Mouse (Mus musculus) embryo, embryonic 10.5 days (tissue): ENCODE measurements around the gene Sdc1.

Experiments used
- DNase-seq: peaks from one replicate; pipeline ENCODE4 v3.0.0-alpha.2; 2015; ENCODE audit warnings: low spot score

Sdc1 gene

DNA sequence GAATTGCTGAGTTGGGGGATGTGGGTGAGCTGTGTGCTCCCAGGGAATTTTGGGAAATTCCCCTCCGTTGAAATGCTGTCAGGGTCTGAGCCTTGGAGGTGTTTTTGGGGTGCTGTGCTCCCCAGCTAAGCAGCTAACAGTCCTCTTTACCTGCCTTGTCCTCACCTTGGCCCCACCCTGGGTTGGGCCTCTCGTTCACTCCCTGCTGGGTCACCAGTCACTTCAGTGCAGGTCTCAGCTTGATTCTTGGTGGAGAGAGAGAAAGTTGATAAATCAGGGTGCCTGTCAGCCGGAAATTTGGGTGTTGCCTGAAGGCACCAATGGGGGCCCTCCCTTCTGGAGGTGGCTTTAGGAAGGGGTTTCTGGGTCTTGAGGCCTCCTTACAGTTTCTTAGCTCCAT is 11.4 kb downstream of the Sdc1 start:
- DNase-seq, result no peak

GRCm38 (mm10) chr12:8784189-8784588 is 13.1 kb downstream of the Sdc1 start:
- DNase-seq, result no peak

DNA sequence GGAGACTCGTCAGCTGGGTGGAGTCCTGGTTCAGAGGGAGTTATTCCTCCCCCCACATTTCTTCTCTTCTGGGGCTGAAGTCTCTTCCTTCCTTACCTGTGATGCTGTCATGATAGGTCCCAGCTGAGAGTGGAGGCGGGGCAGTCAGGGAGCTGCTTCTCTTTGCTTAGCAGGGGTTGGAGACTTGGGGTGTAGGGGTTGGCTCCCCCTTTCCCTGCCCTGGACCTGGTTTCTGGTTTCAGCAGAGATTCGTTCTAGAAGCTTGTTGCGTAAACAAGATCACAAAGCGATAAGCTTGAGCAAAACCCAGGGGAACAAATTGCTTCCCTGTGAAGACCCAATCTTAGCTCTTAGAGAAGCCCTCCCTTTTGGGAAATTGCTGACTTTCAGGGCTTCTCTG is 15.4 kb downstream of the Sdc1 start:
- no peak for DNase-seq

DNA sequence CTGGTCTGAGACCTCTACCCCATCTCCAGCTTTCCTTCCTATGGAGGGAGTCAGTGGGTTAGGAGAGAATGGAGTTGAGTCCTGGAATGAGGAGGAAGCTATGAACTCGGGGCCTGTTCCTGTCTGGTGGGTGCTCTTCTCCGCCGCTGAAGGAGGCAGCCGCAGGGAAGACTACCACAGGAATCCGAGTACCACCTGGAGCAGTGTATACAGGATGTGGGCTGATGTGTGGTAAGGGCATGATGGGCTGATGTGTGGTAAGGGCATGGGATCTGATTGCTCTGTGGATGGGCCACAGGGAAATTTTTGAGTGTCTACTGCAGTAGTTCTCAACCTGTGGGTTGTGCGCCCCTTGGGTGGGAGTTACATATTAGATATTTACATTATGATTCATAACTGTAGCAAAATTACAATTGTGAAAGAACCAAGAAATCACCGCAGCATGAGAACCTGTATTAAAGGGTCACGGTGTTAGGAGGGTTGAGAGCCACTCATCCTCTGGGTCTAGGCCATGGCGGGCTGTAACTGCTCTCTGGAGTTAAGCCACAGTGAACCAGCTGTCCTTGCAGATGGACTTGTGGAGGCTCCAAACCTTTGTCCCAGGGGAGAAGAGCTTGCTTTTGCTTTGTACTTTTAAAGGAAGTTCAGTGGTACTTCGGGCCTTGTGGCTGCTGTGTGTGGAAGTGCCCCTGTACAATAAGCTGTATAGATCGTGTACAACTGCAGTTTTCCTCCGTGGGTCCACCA is 16.0 kb downstream of the Sdc1 start:
- no peak for DNase-seq

GRCm38 (mm10) chr12:8788469-8788868 is 17.3 kb downstream of the Sdc1 start:
- DNase-seq, result no peak

DNA sequence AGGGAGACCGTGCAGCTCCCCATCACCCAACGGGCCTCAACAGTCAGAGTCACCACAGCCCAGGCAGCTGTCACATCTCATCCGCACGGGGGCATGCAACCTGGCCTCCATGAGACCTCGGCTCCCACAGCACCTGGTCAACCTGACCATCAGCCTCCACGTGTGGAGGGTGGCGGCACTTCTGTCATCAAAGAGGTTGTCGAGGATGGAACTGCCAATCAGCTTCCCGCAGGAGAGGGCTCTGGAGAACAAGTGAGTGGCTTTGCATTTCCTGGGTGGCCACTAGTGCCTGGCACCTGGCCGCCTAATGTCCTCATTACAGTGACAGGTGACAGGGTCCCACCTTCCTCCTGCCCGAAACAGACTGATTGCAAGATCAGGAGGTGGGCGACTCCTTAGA is 19.5 kb downstream of the Sdc1 start:
- DNase-seq, result no peak

GRCm38 (mm10) chr12:8793410-8794051 is 22.4 kb downstream of the Sdc1 start:
- DNase-seq, result no peak

- no peak for DNase-seq
Measured at GRCm38 (mm10) chr12:8797936-8798335, 26.8 kb downstream of the Sdc1 start.

- no peak for DNase-seq
Measured at GRCm38 (mm10) chr12:8798486-8799020, 27.4 kb downstream of the Sdc1 start.

GRCm38 (mm10) chr12:8803421-8804076 is 32.4 kb downstream of the Sdc1 start:
- DNase-seq, result peak; percentile 64

GRCm38 (mm10) chr12:8804077-8804456 is 32.9 kb downstream of the Sdc1 start:
- DNase-seq, result no peak

GRCm38 (mm10) chr12:8804934-8805722 is 34.0 kb downstream of the Sdc1 start:
- no peak for DNase-seq

- no peak for DNase-seq
Measured at GRCm38 (mm10) chr12:8809086-8809485, 38.0 kb downstream of the Sdc1 start.

- no peak for DNase-seq
Measured at GRCm38 (mm10) chr12:8809626-8810025, 38.5 kb downstream of the Sdc1 start.

DNA sequence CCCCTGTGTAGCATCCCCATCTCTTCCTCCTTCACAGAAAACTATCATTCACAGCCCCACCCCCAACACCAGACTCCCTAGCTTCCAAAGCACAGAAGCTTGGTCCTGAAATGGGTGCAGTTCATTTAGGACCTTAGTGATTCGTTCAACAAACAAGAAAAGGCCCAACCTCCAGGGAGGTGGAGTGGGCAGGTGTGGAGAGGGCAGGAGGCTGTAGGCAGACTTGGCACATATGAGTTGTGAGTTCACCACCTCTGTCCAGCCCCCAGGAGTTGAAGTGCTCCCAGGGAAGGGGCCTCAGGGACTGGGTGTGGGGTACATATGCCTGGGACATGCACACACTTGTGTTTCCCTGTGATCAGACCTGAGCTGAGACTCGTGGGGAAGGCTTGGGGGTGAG is 39.8 kb downstream of the Sdc1 start:
- no peak for DNase-seq

GRCm38 (mm10) chr12:8811441-8811871 is 40.3 kb downstream of the Sdc1 start:
- no peak for DNase-seq

DNA sequence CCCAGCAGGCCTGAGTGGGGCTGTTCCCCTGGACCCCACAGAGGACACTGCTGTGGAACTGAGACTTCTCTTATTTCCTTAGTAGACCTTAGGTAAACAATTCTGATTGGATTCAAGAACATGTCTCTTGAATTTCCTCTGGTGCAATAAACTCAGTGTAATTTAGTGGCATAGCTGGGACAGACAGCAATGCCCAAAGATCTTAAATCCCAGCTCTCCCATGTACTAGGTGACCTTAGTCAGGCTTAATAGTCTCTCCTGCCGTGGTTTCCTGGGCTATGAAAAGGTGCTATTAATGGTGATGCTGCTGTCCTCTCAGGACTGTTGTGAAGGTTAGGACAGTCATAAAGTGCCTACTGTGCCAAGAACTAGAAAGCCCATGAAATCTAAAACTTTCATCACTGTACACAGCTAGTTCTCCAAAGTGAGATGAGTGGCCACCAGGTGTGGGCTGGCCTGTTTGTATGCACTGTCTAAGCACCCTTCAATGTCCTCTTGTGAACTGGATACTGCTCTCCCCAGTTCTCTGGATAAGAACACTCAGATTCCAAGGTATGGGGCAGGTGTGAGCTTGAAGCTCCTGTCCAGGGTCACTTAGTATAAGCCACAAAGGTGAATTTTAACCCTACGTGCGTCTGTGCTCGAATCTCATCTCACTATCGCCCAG is 40.9 kb downstream of the Sdc1 start:
- DNase-seq, result no peak

DNA sequence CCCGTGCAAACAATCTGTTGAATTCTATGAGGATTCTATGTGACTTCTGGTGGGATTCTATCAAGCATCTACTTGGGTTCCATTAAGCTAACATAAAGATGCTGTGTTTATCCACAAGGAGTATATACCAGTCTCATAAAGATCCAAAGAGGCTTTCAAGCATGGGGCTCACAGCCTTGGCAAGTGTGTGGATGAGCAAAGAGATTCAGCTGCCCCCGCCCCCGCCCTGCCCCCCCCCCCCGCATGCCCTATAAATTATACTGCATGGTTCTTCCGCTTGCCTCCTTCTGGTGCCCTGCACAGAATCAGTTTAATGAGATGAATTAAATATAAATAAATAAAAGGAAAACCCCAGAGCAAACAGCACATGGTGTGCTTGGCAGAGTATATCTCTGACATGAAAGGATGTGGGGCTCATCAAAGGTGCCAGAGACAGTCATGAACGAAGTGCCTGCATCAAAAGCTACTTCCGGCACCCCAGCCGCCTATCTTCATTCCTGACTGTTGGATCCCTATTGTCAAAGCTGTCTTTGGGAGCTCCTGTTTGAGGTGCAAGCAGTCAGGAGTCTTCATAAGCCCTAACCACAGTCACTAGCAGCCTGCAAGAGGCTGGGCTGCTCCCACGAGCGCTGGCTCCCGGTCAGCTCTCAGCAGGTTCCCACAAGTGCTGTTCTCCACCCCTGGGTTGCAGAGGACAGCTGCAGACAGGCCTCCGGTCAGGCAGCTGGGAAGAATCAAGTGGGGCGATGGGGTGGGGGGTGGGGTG is 46.5 kb downstream of the Sdc1 start:
- DNase-seq, result no peak

GRCm38 (mm10) chr12:8818233-8818672 is 47.1 kb downstream of the Sdc1 start:
- no peak for DNase-seq

DNA sequence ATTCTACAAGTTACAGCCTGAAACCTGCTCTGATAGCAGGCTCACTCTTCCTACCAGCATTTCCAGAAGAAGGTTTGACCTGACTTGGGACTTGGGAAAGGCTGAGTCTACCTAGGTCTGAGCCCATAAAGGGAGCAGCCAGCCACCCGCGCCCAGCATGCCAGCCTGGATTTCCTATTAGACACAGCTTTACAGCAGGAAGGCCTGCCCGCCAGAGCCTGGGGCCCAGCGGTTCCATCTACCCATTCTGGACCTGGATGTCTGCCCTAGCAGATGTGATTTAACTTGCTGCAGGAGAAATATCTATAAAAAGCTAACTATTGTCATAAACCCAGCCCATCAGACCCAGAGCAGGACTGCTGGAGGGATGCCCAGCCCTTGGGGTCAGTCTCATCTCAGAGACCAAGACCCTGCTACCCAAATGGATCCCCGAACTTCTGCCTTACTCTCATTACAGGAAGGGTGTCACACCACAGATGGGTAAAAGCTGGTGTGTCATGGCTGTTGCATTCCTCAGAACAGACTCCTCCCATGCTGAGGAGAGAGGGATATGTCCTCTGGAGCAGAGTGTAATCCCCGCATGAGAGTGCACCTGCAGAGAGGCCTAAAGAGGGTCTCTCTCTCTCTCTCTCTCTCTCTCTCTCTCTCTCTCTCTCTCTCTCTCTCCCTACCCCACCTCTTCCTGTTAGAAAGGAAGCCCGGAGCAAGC is 54.0 kb downstream of the Sdc1 start:
- no peak for DNase-seq
